Mouse (Mus musculus) lung, embryonic 14.5 days (tissue): ENCODE results near the gene Olfr137. TPM values are rescaled to one million over a fixed set of nuclear protein-coding genes. Genes with fewer than 3 reads are reported as not detected.

Experiments
- ATAC-seq: fragments of 200-750 bp; cut with Nextera tagmentation; 2 replicates; pipeline ENCODE4 v1.8.0; 2017; ENCODE audit warnings: mild to moderate bottlenecking, moderate TSS enrichment, moderate library complexity; ENCODE audit not compliant: insufficient read depth
- DNase-seq: peaks from one replicate; pipeline ENCODE4 v3.0.0-alpha.2; 2015
- H3K27ac ChIP-seq: fragments of 300-500 bp; sonication (generic); 2 replicates; pipeline ENCODE4 v1.5.1; 2014; ENCODE audit warnings: low read depth, mild to moderate bottlenecking, moderate library complexity
- H3K27me3 ChIP-seq: fragments of 300-500 bp; sonication (generic); 2 replicates; pipeline ENCODE4 v1.6.1; 2014; ENCODE audit warnings: low read length, control low read depth; ENCODE audit not compliant: insufficient read depth
- H3K36me3 ChIP-seq: fragments of 300-500 bp; sonication (generic); 2 replicates; pipeline ENCODE4 v1.6.1; 2014; ENCODE audit warnings: control low read depth; ENCODE audit not compliant: insufficient read depth
- H3K4me1 ChIP-seq: fragments of 300-500 bp; sonication (generic); 2 replicates; pipeline ENCODE4 v1.6.1; 2014; ENCODE audit warnings: antibody characterized with exemption, control low read depth; ENCODE audit not compliant: insufficient read depth
- H3K4me2 ChIP-seq: fragments of 300-500 bp; sonication (generic); 2 replicates; pipeline ENCODE4 v1.6.1; 2014; ENCODE audit warnings: mild to moderate bottlenecking
- H3K4me3 ChIP-seq: fragments of 300-500 bp; sonication (generic); 2 replicates; pipeline ENCODE4 v1.5.1; 2014; ENCODE audit warnings: low read depth, low read length
- H3K9ac ChIP-seq: fragments of 300-500 bp; sonication (generic); 2 replicates; pipeline ENCODE4 v1.6.1; 2014
- H3K9me3 ChIP-seq: fragments of 300-500 bp; sonication (generic); 2 replicates; pipeline ENCODE4 v1.6.1; 2016; ENCODE audit warnings: low read depth, low read length, control low read depth
- CTCF ChIP-seq: IDR thresholded peaks from 2 replicates; pipeline ENCODE4 v1.5.1; 2016; ENCODE audit warnings: antibody characterized with exemption, low read depth
- WGBS: fragments of 180-500 bp; shearing (Covaris S2); extraction: QIAGEN DNeasy Blood & Tissue Kit; methylation state at CpG from one replicate; pipeline ENCODE4 v1.1.7; 2014; 5-methylcytosine and 5-hydroxymethylcytosine counted together
- polyA plus RNA-seq: library from polyadenylated mRNA; unstranded; fragments of >200 nt; fragmentation: Nextera tagmentation; extraction: Ambion mirVana; gene quantifications from 2 replicates; pipeline ENCODE4 v1.2.1, GENCODE M21; 2014

The Olfr137 gene
- polyA plus RNA-seq: not detected in 2 replicates

- Histone ChIP-seq H3K27me3 (no peaks in the 10 kb centered on the region), H3K4me2 (no peak within 1 kb of the TSS), H3K27ac (no peak within 1 kb of the TSS), H3K36me3 (no peaks in the 10 kb centered on the region), H3K4me1 (no peaks in the 10 kb centered on the region), H3K4me3 (no peak within 1 kb of the TSS), H3K9me3 (no peaks in the 10 kb centered on the region), H3K9ac (no peak within 1 kb of the TSS)
- DNase-seq (no peak), ATAC-seq (no peak)
- TF ChIP-seq CTCF: no peak
Observed at GRCm38 (mm10) chr17:38307470-38307869, at the start of gene Olfr137. Gene Olfr137 (minus strand): TSS chr17:38307570.

- Histone ChIP-seq H3K4me2 (no peak within 1 kb of the TSS), H3K27ac (no peak within 1 kb of the TSS), H3K4me3 (no peak within 1 kb of the TSS), H3K4me1 (no peaks in the 10 kb centered on the region), H3K9ac (no peak within 1 kb of the TSS), H3K9me3 (no peaks in the 10 kb centered on the region), H3K27me3 (no peaks in the 10 kb centered on the region), H3K36me3 (no peaks in the 10 kb centered on the region)
- no peak for DNase-seq
- ATAC-seq: no peak
- no peak for TF ChIP-seq CTCF
Observed at GRCm38 (mm10) chr17:38329531-38329930, 22.2 kb upstream of the Olfr137 start, which contains the start of gene Olfr136. Gene Olfr136 (plus strand): TSS chr17:38329831.

DNA sequence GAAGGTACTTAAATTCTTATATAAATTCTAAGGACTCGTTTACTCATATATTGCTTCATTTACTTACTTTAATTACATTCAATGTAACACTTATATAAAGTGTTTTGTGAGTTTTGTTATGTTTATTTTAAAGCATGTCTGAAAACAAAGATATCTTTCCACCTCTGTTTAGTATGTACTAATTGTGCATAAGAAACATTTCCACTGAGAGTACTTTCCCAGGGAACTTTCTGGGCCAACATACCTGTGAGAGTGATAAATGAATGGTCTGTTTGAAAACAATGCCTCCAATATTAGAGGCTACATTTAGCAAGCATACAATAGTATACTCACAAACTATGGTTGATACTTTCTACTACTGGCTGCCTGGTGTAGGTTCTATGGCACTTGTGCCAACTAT lies 46.6 kb downstream of the Olfr137 start, which contains the start of gene Olfr138:
TSS of gene Olfr138 (plus strand) at position 301 of the 400 bp plus-strand sequence.
- no peak within 1 kb of the TSS for H3K4me3 ChIP-seq
- ATAC-seq (no peak), DNase-seq (no peak)
- no peak within 1 kb of the TSS for H3K9ac ChIP-seq
- 58% methylated on average over 1 of the region's 1 CpGs for WGBS
- no peaks in the 10 kb centered on the region for H3K27me3 ChIP-seq
- TF ChIP-seq CTCF: no peak
- no peaks in the 10 kb centered on the region; the same call in 1 of the 2 replicates for H3K9me3 ChIP-seq
- H3K27ac ChIP-seq: no peak within 1 kb of the TSS
- no peaks in the 10 kb centered on the region for H3K4me1 ChIP-seq
- H3K36me3 ChIP-seq: no peaks in the 10 kb centered on the region
- H3K4me2 ChIP-seq: no peak within 1 kb of the TSS

Other genes starting within 250 kb of the Olfr137 start
- not detected in 2 replicates for gene Olfr129, start 247.5 kb downstream of the Olfr137 start, polyA plus RNA-seq
- not detected in 2 replicates for gene Olfr130, start 243.6 kb downstream of the Olfr137 start, polyA plus RNA-seq
- not detected in 2 replicates for gene Olfr131, start 218.9 kb downstream of the Olfr137 start, polyA plus RNA-seq
- not detected in 2 replicates for gene Olfr132, start 173.0 kb downstream of the Olfr137 start, polyA plus RNA-seq
- not detected in 2 replicates for gene Olfr133, start 162.3 kb downstream of the Olfr137 start, polyA plus RNA-seq
- not detected in 2 replicates for gene Olfr134, start 136.2 kb downstream of the Olfr137 start, polyA plus RNA-seq
- gene Olfr135, start 103.2 kb downstream of the Olfr137 start, polyA plus RNA-seq: not detected in 2 replicates
- not detected in 2 replicates for gene Olfr138, start 46.5 kb downstream of the Olfr137 start, polyA plus RNA-seq
- gene Olfr136, start 22.3 kb upstream of the Olfr137 start, polyA plus RNA-seq: not detected in 2 replicates
- not detected in 2 replicates for gene Esp36, start 112.6 kb upstream of the Olfr137 start, polyA plus RNA-seq
- gene Esp34, start 246.6 kb upstream of the Olfr137 start, polyA plus RNA-seq: not detected in 2 replicates